Mouse (Mus musculus): Measurements from ENCODE around the gene 1700037H04Rik.

1700037H04Rik gene

GRCm38 (mm10) chr2:131179990-131180587, 20.2 kb upstream of the 1700037H04Rik start, which contains the start of gene Cenpb:
Cenpb (minus strand) TSS chr2:131180067.
- intact Hi-C loops (cut with DNase I), result loop anchor here (5.0 to 10.0 kb wide), 3 partner anchors 37 to 235 kb away; no protein-coding TSS in a partner anchor

DNA sequence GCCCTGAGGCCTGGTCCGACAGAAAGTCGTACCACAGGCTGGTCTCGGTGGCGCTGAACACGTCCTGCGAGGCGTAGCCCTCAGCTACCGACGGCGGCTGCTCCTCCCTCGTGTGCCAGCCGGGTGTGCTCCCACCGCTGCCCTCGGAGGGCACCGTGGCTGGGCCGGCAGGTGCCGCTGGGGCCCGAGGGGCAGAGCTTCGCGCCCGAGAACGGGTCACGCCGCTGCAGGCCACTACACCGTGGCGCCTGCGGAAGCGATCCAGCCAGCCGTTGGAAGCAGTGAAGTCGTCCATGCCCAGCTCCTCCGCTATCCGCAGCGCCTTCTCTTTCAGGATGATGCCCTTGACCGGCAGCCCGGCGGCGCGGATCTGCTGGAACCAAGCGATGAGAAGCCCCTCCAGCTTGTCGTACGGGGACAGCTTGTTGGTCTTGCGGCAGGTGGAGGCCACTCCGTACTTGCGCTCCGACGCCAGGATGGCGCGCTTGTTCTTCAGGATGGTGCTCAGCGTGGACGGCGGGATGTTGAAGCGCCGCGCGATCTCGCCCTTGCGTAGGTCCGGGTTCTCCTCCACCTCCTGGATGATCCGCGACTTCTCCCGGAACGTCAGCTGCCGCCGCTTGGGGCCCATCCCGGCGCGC, 19.5 kb upstream of the 1700037H04Rik start:
- intact Hi-C loops (cut with DNase I), result loop anchor here (5.0 kb wide), 1 partner anchor 38 kb away; no protein-coding TSS in a partner anchor

GRCm38 (mm10) chr2:131178828-131179245, 19.0 kb upstream of the 1700037H04Rik start:
- intact Hi-C loops (cut with DNase I), result loop anchor here (5.0 kb wide), 1 partner anchor 38 kb away; no protein-coding TSS in a partner anchor

GRCm38 (mm10) chr2:131177932-131178331, 18.1 kb upstream of the 1700037H04Rik start:
- intact Hi-C loops (cut with DNase I), result loop anchor here (5.0 kb wide), 1 partner anchor 39 kb away; no protein-coding TSS in a partner anchor

DNA sequence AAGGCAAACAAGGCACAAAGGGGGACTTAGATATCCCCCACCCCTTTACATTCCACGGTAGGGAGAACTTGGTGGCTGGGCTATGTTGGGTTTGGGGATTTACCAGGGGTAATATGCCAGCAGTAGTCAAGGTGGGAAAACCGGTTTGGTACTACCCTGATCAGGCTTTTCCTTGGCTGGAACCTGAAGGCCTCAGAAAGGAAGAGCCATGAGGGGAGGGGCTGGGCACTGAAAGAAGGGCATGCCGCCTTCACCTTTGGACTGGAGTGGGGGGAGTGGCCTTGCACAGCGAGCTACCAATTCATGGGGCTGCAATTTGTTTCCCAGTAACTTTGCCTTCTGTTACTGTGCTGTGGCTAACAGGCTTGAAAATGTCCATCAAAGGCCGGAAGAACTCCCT, 16.6 kb upstream of the 1700037H04Rik start:
- intact Hi-C loops (cut with DNase I), result loop anchor here (5.0 kb wide), 1 partner anchor 41 kb away; no protein-coding TSS in a partner anchor

DNA sequence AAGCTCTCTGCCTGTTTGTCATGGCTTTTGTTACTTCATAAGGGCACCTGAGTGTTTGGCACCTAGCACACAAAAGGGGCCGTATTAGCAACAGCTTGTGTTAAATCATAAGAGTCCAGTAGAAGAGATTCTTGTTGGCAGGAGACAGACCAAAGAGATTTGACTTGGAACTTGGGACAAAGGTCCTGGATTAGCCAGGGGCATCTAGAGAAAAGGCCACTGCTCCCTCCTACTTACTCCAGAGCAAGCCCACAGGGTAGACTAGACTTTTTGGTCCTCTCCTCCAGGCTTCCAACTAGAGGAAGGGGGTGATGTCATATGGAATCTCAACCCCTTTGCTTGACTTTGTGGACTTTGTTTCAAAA, 16.0 kb upstream of the 1700037H04Rik start:
- intact Hi-C loops (cut with DNase I), result loop anchor here (5.0 kb wide), 1 partner anchor 41 kb away; no protein-coding TSS in a partner anchor

- intact Hi-C loops (cut with DNase I), result loop anchor here (5.0 kb wide), 1 partner anchor 42 kb away; no protein-coding TSS in a partner anchor
Observed at GRCm38 (mm10) chr2:131175286-131175944, 15.5 kb upstream of the 1700037H04Rik start.

DNA sequence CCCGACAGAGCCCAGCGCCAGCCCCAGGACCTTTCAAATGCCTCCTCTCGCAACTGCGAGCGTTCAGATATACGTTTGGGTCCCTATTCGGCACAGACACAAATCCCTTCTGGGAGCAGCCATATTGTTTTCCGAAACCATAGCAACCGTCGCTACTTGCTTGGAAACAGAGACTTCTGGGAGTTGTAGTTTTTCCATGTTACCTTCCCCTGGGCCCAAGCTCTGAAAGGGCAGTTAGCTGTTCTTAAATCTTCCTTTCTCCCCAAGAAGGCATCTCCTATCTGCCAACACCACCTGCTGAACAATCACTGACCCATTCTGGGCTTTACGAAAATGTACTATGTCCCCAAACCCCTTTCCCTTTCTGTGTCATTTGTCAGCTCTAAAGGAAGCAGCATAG, 14.8 kb upstream of the 1700037H04Rik start:
- intact Hi-C loops (cut with DNase I), result loop anchor here (5.0 kb wide), 1 partner anchor 43 kb away; no protein-coding TSS in a partner anchor

GRCm38 (mm10) chr2:131172322-131172721, 12.4 kb upstream of the 1700037H04Rik start:
- intact Hi-C loops (cut with DNase I), result no loop called here

- intact Hi-C loops (cut with DNase I), result no loop called here
Observed at GRCm38 (mm10) chr2:131171401-131172104, 11.7 kb upstream of the 1700037H04Rik start.

DNA sequence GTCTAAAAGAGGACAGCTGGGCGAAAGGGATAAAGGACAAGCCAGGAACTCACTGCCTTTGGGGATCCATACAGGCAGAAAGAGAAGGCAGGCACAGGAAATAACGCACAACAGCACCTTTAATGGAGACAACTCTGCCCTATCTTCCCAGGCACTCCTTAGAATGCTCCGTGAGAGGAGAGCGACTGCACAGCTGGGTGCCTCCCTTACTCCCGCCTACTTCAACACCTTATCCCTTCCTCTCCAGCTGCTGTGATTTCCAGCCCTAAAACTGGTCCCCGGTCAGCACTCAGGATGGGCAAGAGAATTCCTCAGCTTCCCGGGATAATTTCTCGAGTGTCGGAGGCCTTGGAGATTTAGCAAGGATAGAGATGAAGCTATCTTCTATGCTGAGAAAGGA, 11.1 kb upstream of the 1700037H04Rik start:
- intact Hi-C loops (cut with DNase I), result no loop called here

DNA sequence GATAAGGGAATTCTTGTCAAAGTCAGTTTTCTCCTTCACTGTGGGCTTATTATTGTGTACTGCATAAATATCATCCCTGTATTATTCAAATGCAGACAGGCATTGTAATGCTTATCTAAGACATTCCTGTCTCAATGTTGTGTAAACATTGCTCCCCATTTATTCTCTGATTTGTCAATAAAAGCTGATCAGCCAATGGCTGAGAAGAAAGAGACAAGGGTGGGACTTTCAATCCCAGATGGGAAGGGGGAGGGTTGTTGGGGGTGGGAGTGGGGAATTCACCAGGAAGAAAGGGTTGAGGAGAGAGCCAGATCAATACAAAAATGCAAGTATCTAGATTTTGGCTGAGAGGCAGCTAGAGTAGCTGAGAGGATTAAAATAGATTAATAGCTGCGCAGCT, 9.0 kb upstream of the 1700037H04Rik start:
- intact Hi-C loops (cut with DNase I), result no loop called here

DNA sequence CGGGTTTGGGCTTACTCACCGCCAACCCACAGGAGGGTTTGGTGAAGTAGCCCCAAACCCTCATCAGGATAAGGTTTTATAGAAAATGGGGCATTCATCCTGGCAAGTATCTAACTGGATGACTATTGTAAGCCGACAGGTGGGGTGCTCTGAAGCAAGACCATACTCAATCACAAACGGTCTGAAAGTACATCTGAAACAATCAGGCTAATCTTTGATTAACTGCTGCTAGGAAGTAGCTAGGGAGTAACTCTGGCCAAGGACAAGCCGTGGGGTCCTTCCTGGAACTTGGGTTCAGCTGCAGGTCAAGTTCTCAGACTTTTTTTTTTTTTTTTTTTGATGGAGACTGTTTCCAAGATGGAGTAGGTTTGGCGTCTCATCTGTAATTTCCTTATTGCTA, 8.1 kb upstream of the 1700037H04Rik start:
- intact Hi-C loops (cut with DNase I), result no loop called here

DNA sequence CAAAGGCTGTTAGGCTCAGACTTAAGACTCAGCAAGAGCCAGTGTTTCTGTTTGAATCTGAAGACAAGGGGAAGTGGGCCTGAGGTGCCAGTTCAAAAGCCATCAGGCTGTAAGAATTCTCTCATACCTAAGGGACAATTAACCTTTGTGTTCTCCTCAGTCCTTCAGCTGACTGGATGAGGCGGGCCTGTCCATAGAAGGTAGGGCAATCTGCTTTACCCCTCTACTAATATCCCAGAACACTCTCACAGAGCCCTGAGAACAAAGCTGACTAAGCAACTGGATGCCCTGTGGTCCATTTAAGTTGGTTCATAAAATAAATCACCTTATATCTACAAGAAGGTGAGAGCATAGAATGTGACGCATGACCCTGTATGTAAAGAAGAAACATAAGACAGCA, 6.3 kb upstream of the 1700037H04Rik start:
- intact Hi-C loops (cut with DNase I), result no loop called here

GRCm38 (mm10) chr2:131163924-131164323, 4.0 kb upstream of the 1700037H04Rik start:
- intact Hi-C loops (cut with DNase I), result loop anchor here (5.0 kb wide), 1 partner anchor 88 kb away; no protein-coding TSS in a partner anchor

DNA sequence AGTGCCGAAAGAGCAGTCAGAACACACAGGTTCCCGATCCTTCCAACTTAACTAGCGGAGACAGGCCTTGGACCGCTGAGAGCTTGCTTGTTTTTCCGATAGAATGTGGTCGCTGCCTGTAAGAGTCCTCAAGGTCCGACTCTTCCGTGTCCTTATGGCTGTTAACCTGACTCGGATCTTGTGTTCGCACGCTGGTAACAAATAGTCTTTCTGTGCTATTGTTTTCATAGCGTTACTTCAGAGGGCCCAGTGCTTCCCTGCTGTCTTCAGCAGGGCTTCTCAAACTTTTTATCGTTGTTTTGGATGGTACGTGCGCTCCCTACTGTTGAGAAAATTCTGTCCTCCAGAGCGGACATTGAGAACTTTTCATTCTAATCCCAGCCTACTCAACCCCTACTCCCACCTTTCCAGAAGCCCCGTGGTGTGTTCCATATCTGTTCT, 810 bp upstream of the 1700037H04Rik start:
- intact Hi-C loops (cut with DNase I), result loop anchor here (1.0 to 5.0 kb wide), 2 partner anchors 65 to 92 kb away; no protein-coding TSS in a partner anchor

DNA sequence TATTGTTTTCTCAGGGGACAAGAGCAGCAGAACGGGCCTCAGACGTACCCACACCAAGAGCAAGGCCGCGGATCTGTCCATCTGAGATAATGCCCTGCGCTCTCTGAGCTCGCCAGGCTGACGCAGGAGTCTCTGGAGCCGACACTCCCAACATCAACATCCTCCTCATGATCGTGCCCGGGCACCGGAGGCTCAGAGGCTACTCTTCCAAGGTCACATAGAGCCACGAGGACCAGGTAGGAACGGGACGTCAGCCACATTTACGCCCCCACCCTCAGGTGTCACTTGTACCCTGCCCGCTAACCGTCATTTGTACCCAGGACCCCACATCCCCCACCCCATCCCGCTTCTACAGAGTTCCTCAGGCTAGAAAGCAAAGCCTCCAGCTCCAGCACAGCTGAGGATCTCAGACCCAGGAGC, 380 bp downstream of the 1700037H04Rik start:
- intact Hi-C loops (cut with DNase I), result no loop called here

GRCm38 (mm10) chr2:131156987-131157386, 2.9 kb downstream of the 1700037H04Rik start:
- intact Hi-C loops (cut with DNase I), result no loop called here

GRCm38 (mm10) chr2:131154036-131154435, 5.8 kb downstream of the 1700037H04Rik start:
- intact Hi-C loops (cut with DNase I), result no loop called here

DNA sequence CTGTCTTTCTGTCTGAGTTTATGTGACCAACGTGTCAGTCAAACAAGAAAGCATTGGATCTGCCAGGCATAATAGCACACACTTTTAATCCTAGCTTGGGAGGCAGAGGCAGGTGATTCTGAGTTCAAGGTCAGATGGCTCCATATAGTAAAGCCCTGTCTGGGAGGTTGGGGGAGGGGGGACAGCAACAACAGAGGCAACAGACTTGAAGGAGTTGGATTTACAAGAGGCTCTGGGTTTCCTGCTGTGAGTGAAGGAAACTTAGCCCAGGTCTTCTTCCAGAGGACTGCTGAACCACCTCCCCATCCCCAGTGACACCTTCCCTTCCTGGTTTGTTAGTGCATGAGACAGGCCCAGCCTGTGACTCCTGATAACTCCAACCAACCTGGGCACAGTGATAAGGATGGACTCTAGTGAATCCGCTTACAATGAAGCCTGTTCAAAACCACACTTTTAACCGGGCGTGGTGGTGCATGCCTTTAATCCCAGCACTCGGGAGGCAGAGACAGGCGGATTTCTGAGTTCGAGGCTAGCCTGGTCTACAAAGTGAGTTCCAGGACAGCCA, 7.6 kb downstream of the 1700037H04Rik start:
- intact Hi-C loops (cut with DNase I), result no loop called here

DNA sequence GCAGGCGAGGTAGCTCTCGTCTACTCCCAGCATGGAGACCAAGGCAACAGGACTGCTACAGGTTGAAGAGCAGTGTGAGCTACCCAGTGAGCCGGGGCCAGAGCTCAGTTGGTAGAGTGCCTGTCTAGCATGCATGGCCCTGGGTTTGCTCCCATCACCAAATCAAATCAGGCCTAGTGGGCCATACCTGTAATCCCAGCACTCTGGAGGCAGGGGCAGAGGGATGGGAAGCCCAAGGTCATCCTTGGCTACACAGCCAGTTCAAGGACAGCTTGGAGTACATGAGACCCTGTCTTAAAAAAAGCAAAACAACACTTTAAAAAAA, 10.7 kb downstream of the 1700037H04Rik start:
- intact Hi-C loops (cut with DNase I), result no loop called here

All from adrenal gland (tissue).